Mouse (Mus musculus) inflammation-experienced regulatory T-cells (primary cell): ENCODE measurements around the gene Olfr1025-ps1. TPM values are rescaled to one million over a fixed set of nuclear protein-coding genes. Genes with fewer than 3 reads are reported as not detected.

Experiments used
- polyA plus RNA-seq, 2 experiments: library from polyadenylated mRNA; unstranded; fragments of 100-300 nt; shearing (Covaris generic); gene quantifications; one replicate each; pipeline ENCODE4 v1.2.1; 2017

The Olfr1025-ps1 gene
- not detected for polyA plus RNA-seq

GRCm38 (mm10) chr2:85914893-85915292 is at the start of gene Olfr1025-ps1:
Gene Olfr1025-ps1 (plus strand): TSS chr2:85915193.

GRCm38 (mm10) chr2:85868294-85868693 is 46.7 kb upstream of the Olfr1025-ps1 start, which contains the start of gene Olfr1022:
Gene Olfr1022 (plus strand): TSS chr2:85868594.

GRCm38 (mm10) chr2:85885340-85885739 is 29.7 kb upstream of the Olfr1025-ps1 start, which contains the start of gene Olfr1023:
Gene Olfr1023 (plus strand): TSS chr2:85885640.

GRCm38 (mm10) chr2:85904952-85905351 is 10.0 kb upstream of the Olfr1025-ps1 start, which contains the start of gene Olfr1024:
Gene Olfr1024 (minus strand): TSS chr2:85905052.

DNA sequence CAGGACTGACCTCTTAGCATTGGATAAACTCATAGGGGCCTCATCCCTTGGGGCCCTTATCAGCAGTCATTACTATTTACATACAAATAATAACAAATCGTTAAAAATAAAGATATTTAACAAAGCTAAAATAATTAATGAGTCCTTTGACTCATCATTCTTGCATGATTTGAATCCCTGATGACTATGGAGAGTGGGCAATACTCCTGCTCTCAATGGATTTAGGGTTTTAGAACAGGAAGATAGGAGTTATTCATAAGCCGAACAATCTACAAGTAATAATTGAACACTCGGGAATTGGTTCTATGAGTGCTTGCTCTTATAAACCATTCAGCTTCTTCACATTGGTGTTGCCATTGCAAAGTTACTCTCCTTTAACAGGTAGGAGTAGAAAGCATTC is 6.3 kb downstream of the Olfr1025-ps1 start, which contains the start of gene Olfr1026:
Olfr1026 (plus strand) TSS at position 301 of the 400 bp plus-strand sequence.

GRCm38 (mm10) chr2:85950137-85950536 is 35.1 kb downstream of the Olfr1025-ps1 start, which contains the start of gene Olfr1028:
Gene Olfr1028 (plus strand): TSS chr2:85950437.

Other genes with a start within 250 kb of the Olfr1025-ps1 start
- gene Olfr1006, start 236.4 kb upstream of the Olfr1025-ps1 start, polyA plus RNA-seq = not detected
- gene Olfr1008, start 225.8 kb upstream of the Olfr1025-ps1 start, polyA plus RNA-seq = not detected
- not detected for gene Olfr1009, start 199.8 kb upstream of the Olfr1025-ps1 start, polyA plus RNA-seq
- under 1 TPM in 1 of 2 experiments, not detected in 1; 0.05 TPM for gene Olfr1012, start 152.4 kb upstream of the Olfr1025-ps1 start, polyA plus RNA-seq
- gene Olfr1013, start 148.1 kb upstream of the Olfr1025-ps1 start, polyA plus RNA-seq = not detected
- gene Olfr1014, start 142.5 kb upstream of the Olfr1025-ps1 start, polyA plus RNA-seq = under 1 TPM in 1 of 2 experiments, not detected in 1; 0.17 TPM
- gene Olfr1015, start 133.2 kb upstream of the Olfr1025-ps1 start, polyA plus RNA-seq = not detected
- under 1 TPM in 1 of 2 experiments, not detected in 1; 0.40 TPM for gene Olfr1016, start 112.6 kb upstream of the Olfr1025-ps1 start, polyA plus RNA-seq
- gene Olfr1018, start 96.7 kb upstream of the Olfr1025-ps1 start, polyA plus RNA-seq = under 1 TPM in 1 of 2 experiments, not detected in 1; 0.66 TPM
- not detected for gene Olfr1019, start 69.7 kb upstream of the Olfr1025-ps1 start, polyA plus RNA-seq
- 1 to 10 TPM in 1 of 2 experiments, under 1 TPM in 1; 0.10 to 1.7 TPM for gene Olfr1020, start 68.2 kb upstream of the Olfr1025-ps1 start, polyA plus RNA-seq
- not detected for gene Olfr1022, start 46.6 kb upstream of the Olfr1025-ps1 start, polyA plus RNA-seq
- not detected for gene Olfr1023, start 29.6 kb upstream of the Olfr1025-ps1 start, polyA plus RNA-seq
- gene Olfr1024, start 10.1 kb upstream of the Olfr1025-ps1 start, polyA plus RNA-seq = not detected
- gene Olfr1026, start 6.4 kb downstream of the Olfr1025-ps1 start, polyA plus RNA-seq = 1 to 10 TPM in 1 of 2 experiments, not detected in 1; 1.2 TPM
- gene Olfr1028, start 35.2 kb downstream of the Olfr1025-ps1 start, polyA plus RNA-seq = under 1 TPM in 1 of 2 experiments, not detected in 1; 0.66 TPM
- under 1 TPM; 0.07 to 0.39 TPM for gene Olfr1029, start 58.7 kb downstream of the Olfr1025-ps1 start, polyA plus RNA-seq
- under 1 TPM; 0.37 to 0.62 TPM for gene Olfr1030, start 64.1 kb downstream of the Olfr1025-ps1 start, polyA plus RNA-seq
- not detected for gene Olfr1031, start 75.1 kb downstream of the Olfr1025-ps1 start, polyA plus RNA-seq
- not detected for gene Olfr1032, start 90.3 kb downstream of the Olfr1025-ps1 start, polyA plus RNA-seq
- 1 to 10 TPM; 1.7 to 5.1 TPM for gene Olfr1033, start 105.4 kb downstream of the Olfr1025-ps1 start, polyA plus RNA-seq
- gene Olfr1034, start 130.7 kb downstream of the Olfr1025-ps1 start, polyA plus RNA-seq = not detected
- gene Olfr1036, start 158.8 kb downstream of the Olfr1025-ps1 start, polyA plus RNA-seq = under 1 TPM in 1 of 2 experiments, not detected in 1; 0.14 TPM
- not detected for gene Olfr1037, start 172.2 kb downstream of the Olfr1025-ps1 start, polyA plus RNA-seq
- gene Olfr1039, start 220.7 kb downstream of the Olfr1025-ps1 start, polyA plus RNA-seq = not detected
- not detected for gene Olfr1040, start 231.5 kb downstream of the Olfr1025-ps1 start, polyA plus RNA-seq
- under 1 TPM; 0.12 to 0.98 TPM for gene Olfr1042, start 246.6 kb downstream of the Olfr1025-ps1 start, polyA plus RNA-seq